Mouse (Mus musculus) frontal cortex, postnatal 25 days (tissue): ENCODE measurements at regions not wholly inside any gene's neighbourhood (a gene's known extent, or its start where the extent isn't known, plus 50 kb on each side); places are given as distances from the start of the nearest gene placed in this dataset.

Experiments
- DNase-seq, 2 experiments: peaks; one replicate each; pipeline ENCODE4 v3.0.0; 2022; ENCODE audit warnings: low spot score in 2 of 2

DNA sequence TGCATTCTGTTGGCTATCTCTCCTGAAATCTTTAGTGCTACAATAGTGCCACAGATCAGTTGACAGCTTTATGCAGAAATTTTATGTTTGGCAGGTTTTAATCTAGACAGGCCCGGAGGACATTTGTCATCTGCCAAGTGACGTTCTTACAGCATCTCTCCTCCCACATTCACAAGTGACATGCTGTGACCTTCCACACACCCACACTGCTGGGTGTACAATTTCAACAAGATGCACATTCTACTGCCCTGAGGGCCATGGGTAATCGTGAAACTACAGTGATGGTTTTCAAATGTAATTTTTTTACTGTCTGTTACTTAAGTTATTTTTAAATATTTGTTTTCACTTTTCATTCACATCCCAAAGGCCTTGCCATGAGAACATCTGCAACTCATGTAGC is 639.2 kb upstream of the Gm11114 start:
- DNase-seq, result no peak

DNA sequence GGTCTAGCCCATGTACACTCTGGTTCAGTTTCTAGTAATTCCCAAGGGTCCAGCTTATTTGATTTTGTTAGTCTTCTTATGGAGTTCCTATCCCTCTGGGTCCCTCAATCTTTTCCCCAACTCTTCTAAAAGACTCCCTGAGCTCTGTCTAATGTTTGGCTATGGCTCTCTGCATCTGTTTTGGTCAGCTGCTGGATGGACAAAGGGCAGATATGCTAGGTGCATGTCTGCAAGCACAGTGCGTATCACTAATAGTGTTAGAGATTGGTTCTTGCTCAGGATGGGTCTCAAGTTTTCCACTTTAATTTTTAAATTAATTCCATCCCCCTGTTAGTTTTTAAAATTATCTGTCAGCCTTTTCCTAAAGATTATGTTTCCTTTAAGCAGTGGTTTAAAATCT is 634.2 kb upstream of the Gm11114 start:
- no peak for DNase-seq

DNA sequence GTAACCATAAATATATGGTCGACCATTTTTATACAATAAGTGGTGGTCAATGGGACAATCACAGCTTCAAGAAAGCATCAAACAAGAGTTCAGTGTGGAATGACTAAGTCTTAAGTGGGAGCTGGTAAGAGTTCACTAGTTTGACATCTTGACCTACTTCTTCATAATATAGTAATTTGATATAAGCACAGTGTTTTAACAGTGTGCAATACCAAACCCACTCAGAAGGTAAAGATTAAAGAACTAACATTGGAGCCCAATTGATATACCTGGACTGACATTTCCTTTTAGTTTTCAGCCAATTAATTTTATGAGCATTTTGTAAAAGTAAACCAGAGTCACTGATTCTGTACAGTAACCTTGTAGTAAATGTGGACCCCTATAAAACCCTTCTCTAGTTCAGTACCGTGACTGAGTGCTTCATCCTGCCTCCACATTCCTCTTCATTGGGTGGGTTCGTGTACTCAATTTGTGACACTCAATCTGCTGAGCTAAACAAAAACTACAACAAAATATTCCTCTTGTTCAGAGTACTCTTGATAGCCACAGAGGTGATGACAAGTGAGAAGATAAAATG is 593.9 kb upstream of the Gm11114 start:
- no peak for DNase-seq

GRCm38 (mm10) chr9:84719396-84719795 is 593.2 kb upstream of the Gm11114 start:
- DNase-seq, result no peak

GRCm38 (mm10) chr9:84720454-84720853 is 592.1 kb upstream of the Gm11114 start:
- DNase-seq, result no peak

DNA sequence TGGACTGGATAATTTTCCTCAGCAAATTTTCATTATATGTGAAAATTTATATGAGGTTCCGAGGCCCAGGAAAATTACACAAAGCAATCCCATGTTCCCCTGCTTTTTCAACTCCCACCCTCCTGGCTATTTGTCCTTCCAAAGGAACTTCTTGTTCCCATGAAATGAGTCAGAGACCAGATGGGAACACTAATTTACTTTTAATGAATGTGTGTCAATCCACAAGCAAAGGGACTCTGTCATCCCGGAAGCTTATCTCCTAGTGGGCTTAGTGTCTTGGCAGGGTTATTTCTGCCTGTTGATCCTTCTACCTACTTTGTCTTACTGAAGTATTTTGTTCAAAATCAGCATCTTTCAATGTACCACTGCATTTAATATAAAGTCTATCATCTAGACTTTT is 573.3 kb upstream of the Gm11114 start:
- DNase-seq, result no peak

- no peak for DNase-seq
These were observed 572.2 kb upstream of the Gm11114 start for GRCm38 (mm10) chr9:84740336-84740735.

- DNase-seq, result no peak
These were observed 558.2 kb upstream of the Gm11114 start for GRCm38 (mm10) chr9:84754332-84754731.

DNA sequence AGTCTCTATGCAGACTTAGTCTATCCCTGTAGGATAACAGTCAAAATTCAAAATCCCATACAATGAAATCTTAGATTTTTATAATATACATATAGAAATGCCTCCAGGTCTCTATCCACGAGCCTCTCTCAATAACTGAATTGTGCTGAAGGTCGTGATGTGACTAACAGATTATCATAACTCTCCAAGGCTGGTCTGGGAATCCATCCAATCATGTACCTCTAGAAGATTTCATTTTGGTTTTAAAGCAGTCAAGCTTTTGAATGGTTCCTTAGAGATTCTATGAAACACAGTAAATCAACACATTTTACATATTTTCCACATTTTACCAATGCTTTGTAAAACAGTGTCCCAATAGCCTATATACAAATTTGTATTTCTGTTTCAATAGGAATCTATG is 557.7 kb upstream of the Gm11114 start:
- DNase-seq, result no peak

GRCm38 (mm10) chr9:84774348-84774747 is 538.2 kb upstream of the Gm11114 start:
- no peak for DNase-seq

DNA sequence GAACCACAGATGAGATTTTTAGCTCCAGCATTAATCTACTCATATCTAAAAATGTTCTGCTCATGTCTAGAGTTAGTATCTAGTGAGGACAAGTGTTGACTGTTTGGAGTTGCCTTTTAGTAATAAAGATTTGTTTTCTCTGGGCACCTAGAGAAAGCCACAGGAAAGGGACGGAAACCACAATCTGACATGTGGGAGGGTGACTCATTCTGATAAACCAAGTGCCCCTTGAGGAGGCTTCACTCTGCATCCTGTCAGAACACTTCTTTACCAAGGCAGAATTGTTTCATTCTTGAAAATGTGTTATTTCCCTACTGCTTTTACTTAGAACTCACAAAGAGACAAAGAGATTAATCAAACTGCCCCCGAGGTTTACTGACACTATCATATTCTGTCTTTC is 537.4 kb upstream of the Gm11114 start:
- DNase-seq, result no peak

DNA sequence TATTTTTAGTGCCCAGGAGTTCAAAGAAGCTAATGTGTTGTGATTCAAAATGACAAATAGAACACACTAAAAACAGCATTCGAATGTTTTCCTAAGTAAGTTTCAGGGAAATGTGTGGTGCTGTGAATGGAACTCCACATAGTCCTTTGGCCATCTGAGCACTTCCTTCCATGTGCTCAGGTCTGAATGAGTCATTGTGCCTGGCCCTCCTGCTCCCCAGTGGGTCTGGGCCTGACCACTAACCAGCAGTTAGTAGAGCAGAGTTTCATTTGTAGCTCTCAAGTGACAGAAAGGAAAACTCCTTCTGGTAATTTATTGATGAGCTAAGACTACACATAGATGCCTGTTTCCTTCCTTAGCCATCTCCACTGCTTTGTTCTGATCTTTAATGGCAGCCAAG is 533.4 kb upstream of the Gm11114 start:
- DNase-seq, result no peak

DNA sequence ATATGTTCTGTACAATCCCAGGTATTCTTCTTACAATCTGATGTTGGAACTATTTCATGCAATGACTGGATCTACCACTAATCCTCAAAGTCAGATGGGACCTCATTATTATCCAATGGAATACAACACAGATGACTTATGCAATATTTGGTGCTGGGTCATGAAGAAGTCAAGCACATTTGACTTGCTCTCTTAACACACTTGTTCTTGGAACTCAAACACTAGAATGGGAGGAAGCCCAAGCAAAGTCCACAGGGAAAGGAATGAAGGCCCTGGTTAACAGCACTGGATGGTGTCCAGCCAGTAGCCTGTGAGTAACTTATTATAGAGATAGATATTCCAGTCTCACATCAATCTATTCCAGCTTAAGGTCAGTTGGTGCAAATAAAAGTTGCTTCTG is 486.8 kb upstream of the Gm11114 start:
- no peak for DNase-seq

GRCm38 (mm10) chr9:84828934-84829333 is 483.6 kb upstream of the Gm11114 start:
- no peak for DNase-seq

DNA sequence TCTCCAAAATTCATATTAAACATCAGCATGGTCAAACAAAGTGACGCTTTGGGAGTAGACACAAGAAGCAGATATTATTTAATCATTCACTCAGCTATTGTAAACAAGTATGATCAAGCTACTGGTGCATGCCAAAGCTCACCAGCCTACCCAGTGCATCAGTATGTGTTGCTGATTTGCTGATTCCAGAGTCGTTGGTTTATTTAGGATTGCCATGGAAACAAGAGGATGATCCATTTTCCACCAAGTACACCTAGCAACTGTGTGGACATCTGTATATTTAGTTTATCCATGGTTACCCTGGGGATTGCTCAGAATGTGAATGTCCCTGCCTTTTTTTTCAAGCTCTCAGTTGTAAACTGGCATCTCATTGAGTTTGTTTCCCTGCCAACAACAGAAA is 481.9 kb upstream of the Gm11114 start:
- no peak for DNase-seq

- DNase-seq, result no peak
These were observed 475.1 kb upstream of the Gm11114 start for GRCm38 (mm10) chr9:84837498-84837897.

DNA sequence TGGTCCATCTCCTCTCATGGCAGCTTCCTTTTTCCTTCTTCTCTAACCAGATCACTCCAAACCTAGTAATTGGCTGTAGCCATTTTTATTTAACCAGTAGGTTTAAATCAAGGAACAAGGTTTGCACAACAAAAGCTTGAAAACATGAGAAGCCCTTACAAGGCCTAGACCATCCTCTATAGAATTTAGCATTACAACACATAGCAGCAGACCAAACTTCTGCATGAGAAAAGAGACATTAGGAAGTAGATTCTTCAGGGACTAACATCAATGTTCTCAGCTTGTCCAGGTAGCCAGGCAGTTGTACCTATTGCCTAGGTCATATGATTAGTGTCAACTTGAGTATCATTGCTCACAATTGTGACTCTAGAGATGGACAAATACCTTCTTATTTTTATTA is 468.6 kb upstream of the Gm11114 start:
- no peak for DNase-seq

- no peak for DNase-seq
These were observed 451.0 kb upstream of the Gm11114 start for GRCm38 (mm10) chr9:84861600-84861999.

GRCm38 (mm10) chr9:84863431-84863830 is 449.1 kb upstream of the Gm11114 start:
- no peak for DNase-seq

- DNase-seq, result no peak
These were observed 418.4 kb upstream of the Gm11114 start for GRCm38 (mm10) chr9:84894148-84894547.

DNA sequence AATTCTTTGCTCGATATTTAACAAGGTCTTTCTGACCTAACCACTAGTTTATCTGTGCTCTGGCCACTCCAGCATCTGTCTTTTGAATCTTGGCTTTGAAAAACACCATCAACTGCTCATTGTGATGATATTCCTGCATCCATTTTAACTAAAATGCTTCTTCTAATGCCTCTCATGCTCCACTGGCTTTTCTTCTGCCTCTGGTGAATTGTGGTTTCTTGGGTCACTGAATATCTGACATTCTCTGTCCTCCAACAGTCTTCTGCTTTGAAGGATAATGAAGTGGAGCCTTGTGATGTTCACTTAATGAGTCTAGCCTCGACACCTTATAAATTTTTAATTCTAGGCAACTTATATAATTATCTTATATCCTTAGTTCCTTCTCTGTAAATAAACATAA is 416.5 kb upstream of the Gm11114 start:
- DNase-seq, result no peak

- no peak for DNase-seq
These were observed 411.9 kb upstream of the Gm11114 start for GRCm38 (mm10) chr9:84900643-84901042.

DNA sequence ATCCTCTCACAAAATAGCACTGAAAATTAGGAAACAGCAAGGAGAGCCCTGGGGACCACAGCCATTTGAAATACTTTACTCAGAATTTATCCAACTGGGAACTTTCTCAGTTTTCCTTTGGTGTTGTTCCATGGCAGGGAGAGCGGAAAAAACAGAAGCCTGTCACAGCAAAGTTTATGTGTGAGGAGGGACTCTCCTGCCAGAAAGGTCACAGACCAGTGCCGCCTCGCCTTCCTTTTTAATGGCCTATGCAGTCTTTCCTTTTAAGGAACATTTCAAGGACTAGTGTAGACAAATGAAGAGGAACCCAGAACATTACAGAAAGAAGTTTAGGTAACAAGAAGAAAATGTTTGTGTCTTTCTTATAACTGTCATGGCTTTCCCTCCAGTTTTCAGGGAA is 406.3 kb upstream of the Gm11114 start:
- no peak for DNase-seq

- DNase-seq, result no peak
These were observed 399.3 kb upstream of the Gm11114 start for GRCm38 (mm10) chr9:84913321-84913720.

GRCm38 (mm10) chr9:84922306-84922705 is 390.3 kb upstream of the Gm11114 start:
- DNase-seq, result no peak
